Mouse (Mus musculus) kidney, postnatal 0 days (tissue): Measurements from ENCODE around the gene Fzd2. TPM values are rescaled to one million over a fixed set of nuclear protein-coding genes. Genes with fewer than 3 reads are reported as not detected.

Experiments used
- ATAC-seq: fragments of 200-750 bp; cut with Nextera tagmentation; replicated peaks from 2 replicates; pipeline ENCODE4 v1.8.0; 2017; ENCODE audit warnings: low read depth, moderate number of reproducible peaks, moderate TSS enrichment, moderate library complexity; ENCODE audit not compliant: low FRiP score
- DNase-seq: peaks from one replicate; pipeline ENCODE4 v3.0.0-alpha.2; 2016; ENCODE audit warnings: low spot score
- H3K27ac ChIP-seq: fragments of 300-500 bp; sonication (generic); 2 replicates; pipeline ENCODE4 v1.5.1; 2014; ENCODE audit warnings: mild to moderate bottlenecking
- H3K27me3 ChIP-seq: fragments of 300-500 bp; sonication (generic); 2 replicates; pipeline ENCODE4 v1.6.1; 2014; ENCODE audit warnings: low read length, mixed read lengths; ENCODE audit not compliant: insufficient read depth
- H3K36me3 ChIP-seq: fragments of 300-500 bp; sonication (generic); 2 replicates; pipeline ENCODE4 v1.6.1; 2014; ENCODE audit warnings: low read length, mixed read lengths; ENCODE audit not compliant: insufficient read depth
- H3K4me1 ChIP-seq: fragments of 300-500 bp; sonication (generic); replicated peaks from 2 replicates; pipeline ENCODE4 v1.6.1; 2014; ENCODE audit warnings: antibody characterized with exemption, low read length, mixed read lengths; ENCODE audit not compliant: insufficient read depth
- H3K4me2 ChIP-seq: fragments of 300-500 bp; sonication (generic); 2 replicates; pipeline ENCODE4 v1.6.1; 2014; ENCODE audit warnings: mild to moderate bottlenecking, low read length, moderate library complexity, mixed read lengths
- H3K4me3 ChIP-seq: fragments of 300-500 bp; sonication (generic); replicated peaks from 2 replicates; pipeline ENCODE4 v1.5.1; 2014; ENCODE audit warnings: low read depth, low read length
- H3K9ac ChIP-seq: fragments of 300-500 bp; sonication (generic); 2 replicates; pipeline ENCODE4 v1.6.1; 2014; ENCODE audit warnings: low read depth, low read length
- H3K9me3 ChIP-seq: fragments of 300-500 bp; sonication (generic); replicated peaks from 2 replicates; pipeline ENCODE4 v1.6.1; 2016; ENCODE audit warnings: low read length, inconsistent platforms, mixed read lengths
- CTCF ChIP-seq: IDR thresholded peaks from 2 replicates; pipeline ENCODE4 v1.5.1; 2016; ENCODE audit warnings: antibody characterized with exemption, low read depth, mild to moderate bottlenecking, moderate library complexity
- WGBS: fragments of 180-500 bp; shearing (Covaris S2); extraction: QIAGEN DNeasy Blood & Tissue Kit; methylation state at CpG from one replicate; pipeline ENCODE4 v1.1.7; 2014; 5-methylcytosine and 5-hydroxymethylcytosine counted together
- polyA plus RNA-seq: library from polyadenylated mRNA; unstranded; fragments of >200 nt; fragmentation: Nextera tagmentation; extraction: Ambion mirVana; gene quantifications from 2 replicates; pipeline ENCODE4 v1.2.1, GENCODE M21; 2015

Gene Fzd2
- polyA plus RNA-seq, 1 experiment from 2014 or later = 25.9 TPM

- Histone ChIP-seq H3K27ac (peak overlapping the region; percentile 57; the same call in 1 of the 2 replicates), H3K36me3 (no peaks in the 10 kb centered on the region), H3K4me3 (no peak overlapping the region), H3K9ac (no peak overlapping the region), H3K4me1 (peaks cover 21% of the 10 kb centered on the region), H3K27me3 (no peaks in the 10 kb centered on the region), H3K4me2 (no peak overlapping the region), H3K9me3 (no peaks in the 10 kb centered on the region)
- TF ChIP-seq CTCF = no peak
- 0 out of 2 replicates have a peak, but pooled peaks have one; percentile 17 for ATAC-seq
- DNase-seq = no peak
- WGBS = 17% methylated on average over 4 of the region's 4 CpGs
Observed at GRCm38 (mm10) chr11:102610260-102610659, 6.1 kb downstream of the Fzd2 start.

- peak overlapping the region; percentile 57; the same call in 1 of the 2 replicates for H3K27ac ChIP-seq
- H3K36me3 ChIP-seq = no peaks in the 10 kb centered on the region
- ATAC-seq (peak; percentile 59; the same call in 1 of the 2 replicates), DNase-seq (no peak)
- no peak for TF ChIP-seq CTCF
- no peak overlapping the region for H3K4me3 ChIP-seq
- H3K27me3 ChIP-seq = no peaks in the 10 kb centered on the region
- no peak overlapping the region for H3K4me2 ChIP-seq
- H3K4me1 ChIP-seq = peaks cover 16% of the 10 kb centered on the region
- no peak overlapping the region for H3K9ac ChIP-seq
- WGBS = 10% methylated on average over 9 of the region's 9 CpGs
- H3K9me3 ChIP-seq = no peaks in the 10 kb centered on the region
Observed at GRCm38 (mm10) chr11:102610675-102611316, 6.6 kb downstream of the Fzd2 start.

GRCm38 (mm10) chr11:102611317-102611705, 7.1 kb downstream of the Fzd2 start:
- no peak for DNase-seq
- no peaks in the 10 kb centered on the region for H3K27me3 ChIP-seq
- WGBS = 17% methylated on average over 6 of the region's 6 CpGs
- peaks cover 14% of the 10 kb centered on the region for H3K4me1 ChIP-seq
- no peak for TF ChIP-seq CTCF
- H3K9ac ChIP-seq = no peak overlapping the region
- no peak overlapping the region for H3K4me2 ChIP-seq
- ATAC-seq = no peak; the same call in 1 of the 2 replicates
- H3K9me3 ChIP-seq = no peaks in the 10 kb centered on the region
- H3K4me3 ChIP-seq = no peak overlapping the region
- H3K36me3 ChIP-seq = no peaks in the 10 kb centered on the region
- H3K27ac ChIP-seq = peak overlapping the region; percentile 57; the same call in 1 of the 2 replicates

GRCm38 (mm10) chr11:102619449-102619848, 15.3 kb downstream of the Fzd2 start:
- H3K36me3 ChIP-seq = no peaks in the 10 kb centered on the region
- 79% methylated on average over 2 of the region's 2 CpGs for WGBS
- no peaks in the 10 kb centered on the region for H3K27me3 ChIP-seq
- H3K27ac ChIP-seq = no peak overlapping the region
- no peak overlapping the region for H3K4me3 ChIP-seq
- no peak for DNase-seq
- no peak overlapping the region for H3K9ac ChIP-seq
- no peak overlapping the region for H3K4me2 ChIP-seq
- no peak for ATAC-seq
- H3K9me3 ChIP-seq = no peaks in the 10 kb centered on the region
- TF ChIP-seq CTCF = peak; percentile 33
- H3K4me1 ChIP-seq = peaks cover 7% of the 10 kb centered on the region

- Histone ChIP-seq H3K4me3 (no peak overlapping the region), H3K4me2 (peak overlapping the region; percentile 45), H3K36me3 (no peaks in the 10 kb centered on the region), H3K4me1 (peaks cover 14% of the 10 kb centered on the region), H3K27ac (peak overlapping the region; percentile 70), H3K9ac (no peak overlapping the region), H3K27me3 (no peaks in the 10 kb centered on the region), H3K9me3 (no peaks in the 10 kb centered on the region)
- no peak for TF ChIP-seq CTCF
- 10% methylated on average over 17 of the region's 17 CpGs for WGBS
- peak; percentile 87 for DNase-seq
- peak; percentile 76 for ATAC-seq
Observed at GRCm38 (mm10) chr11:102623876-102624789, 19.9 kb downstream of the Fzd2 start.

- peak overlapping the region; percentile 70 for H3K27ac ChIP-seq
- no peak for TF ChIP-seq CTCF
- DNase-seq = peak; percentile 76
- ATAC-seq = peak; percentile 40; the same call in 1 of the 2 replicates
- 26% methylated on average over 14 of the region's 14 CpGs for WGBS
- no peaks in the 10 kb centered on the region for H3K27me3 ChIP-seq
- no peaks in the 10 kb centered on the region for H3K9me3 ChIP-seq
- H3K9ac ChIP-seq = no peak overlapping the region
- no peak overlapping the region for H3K4me3 ChIP-seq
- no peak overlapping the region for H3K4me2 ChIP-seq
- H3K36me3 ChIP-seq = no peaks in the 10 kb centered on the region
- H3K4me1 ChIP-seq = peaks cover 14% of the 10 kb centered on the region
Observed at GRCm38 (mm10) chr11:102624888-102625407, 20.8 kb downstream of the Fzd2 start.
